Mouse (Mus musculus): ENCODE measurements around the gene Pdia6. TPM values are rescaled to one million over a fixed set of nuclear protein-coding genes. Genes with fewer than 3 reads are reported as not detected.

Pdia6 gene
- polyA plus RNA-seq, 1 experiment from 2014 or later: 280 TPM

DNA sequence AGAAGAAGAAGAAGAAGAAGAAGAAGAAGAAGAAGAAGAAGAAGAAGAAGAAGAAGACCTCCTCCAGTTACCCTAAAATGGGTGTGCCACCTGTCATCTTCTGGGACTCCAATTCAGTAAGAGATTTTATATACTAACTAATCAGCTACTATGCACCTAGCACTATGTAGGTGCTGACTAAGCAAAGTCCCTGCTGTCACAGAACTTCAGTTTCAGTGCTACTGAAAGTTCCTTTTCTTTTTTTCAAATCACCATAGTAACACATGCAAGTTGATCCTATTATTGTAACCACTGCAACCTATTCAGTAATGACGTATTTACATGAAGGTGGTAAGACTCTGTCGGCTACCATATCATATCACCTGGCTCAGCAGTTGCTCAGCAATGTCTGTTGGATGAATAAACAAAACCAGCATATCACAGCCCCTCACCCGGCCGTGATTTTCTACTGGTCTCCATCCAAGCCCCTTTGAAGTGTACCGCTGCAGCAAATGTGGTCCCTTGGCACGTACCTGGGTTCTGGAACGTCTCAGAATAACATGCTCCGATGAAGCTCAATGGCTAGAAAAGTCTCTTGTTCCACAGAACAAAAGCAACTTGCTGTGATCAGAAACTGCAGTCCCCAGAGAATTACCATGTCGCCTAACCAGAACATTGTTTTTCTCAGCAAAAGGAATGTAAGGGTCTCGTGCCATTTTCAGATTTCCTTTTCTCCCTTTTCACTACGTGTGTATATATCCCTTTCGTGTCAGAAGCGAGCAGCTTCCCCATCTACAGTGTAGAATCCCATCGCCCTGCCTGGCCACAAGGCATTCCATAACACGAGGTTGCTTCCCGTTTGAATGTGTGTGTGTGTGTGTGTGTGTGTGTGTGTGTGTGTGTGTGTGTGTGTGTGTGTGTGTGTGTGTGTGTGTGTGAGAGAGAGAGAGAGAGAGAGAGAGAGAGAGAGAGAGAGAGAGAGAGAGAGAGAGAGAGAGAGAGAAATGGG is 44.8 kb downstream of the Pdia6 start:
- no peak overlapping the region for H3K4me2 ChIP-seq
- H3K4me3 ChIP-seq (replicated peaks): no peak overlapping the region
- H3K9me3 ChIP-seq (replicated peaks): no peaks in the 10 kb centered on the region
- no peaks in the 10 kb centered on the region for H3K27me3 ChIP-seq (replicated peaks)
- ATAC-seq (ENCODE audit: low FRiP score): no peak
- WGBS: 61% methylated on average over 16 of the region's 16 CpGs
- H3K27ac ChIP-seq (replicated peaks): no peak overlapping the region
- no peak overlapping the region for H3K9ac ChIP-seq (replicated peaks)
- no peaks in the 10 kb centered on the region for H3K36me3 ChIP-seq
- H3K4me1 ChIP-seq: no peaks in the 10 kb centered on the region

DNA sequence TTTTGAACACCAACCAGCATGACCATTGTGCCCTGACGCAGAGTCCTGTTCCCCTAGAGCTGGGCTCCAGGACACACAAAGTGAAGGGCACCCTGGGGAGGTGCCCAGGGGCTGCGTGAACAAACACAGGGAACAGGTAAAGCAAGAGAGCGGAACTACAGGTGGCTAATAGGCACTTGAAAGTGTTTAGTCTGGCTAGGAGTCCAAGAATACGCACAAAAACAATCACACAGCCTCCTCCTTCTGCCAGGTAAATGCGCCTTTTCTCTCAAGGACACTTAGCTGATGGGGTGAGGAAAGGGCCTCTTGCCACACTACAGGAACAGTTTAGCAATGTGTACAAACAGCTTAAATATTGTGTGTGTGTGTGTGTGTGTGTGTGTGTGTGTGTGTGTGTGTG is 49.8 kb downstream of the Pdia6 start:
- ATAC-seq (ENCODE audit: low FRiP score): no peak
- H3K27ac ChIP-seq (replicated peaks): no peak overlapping the region
- H3K4me1 ChIP-seq: no peaks in the 10 kb centered on the region

DNA sequence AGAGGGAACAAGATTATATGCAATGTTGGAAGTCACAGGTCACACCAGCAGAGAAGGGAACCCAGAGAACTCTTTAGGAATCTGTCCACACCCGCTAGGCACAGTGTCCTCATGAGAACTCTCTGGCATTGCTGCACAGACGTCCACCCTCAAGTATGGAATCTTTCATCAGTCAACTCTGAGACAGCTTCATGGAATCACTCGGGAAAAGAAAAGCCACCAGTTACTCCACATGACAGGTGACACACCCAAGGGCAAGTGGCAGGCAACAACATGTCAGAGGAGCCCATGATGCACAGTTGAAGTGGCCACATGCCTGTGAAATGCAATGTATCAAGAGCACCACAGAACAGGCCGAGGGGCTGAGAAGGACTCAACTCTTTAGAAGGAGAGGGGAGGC is 51.6 kb downstream of the Pdia6 start:
- no peaks in the 10 kb centered on the region for H3K36me3 ChIP-seq
- 72% methylated on average over 4 of the region's 4 CpGs for WGBS
- no peak for ATAC-seq (ENCODE audit: low FRiP score)
- no peak overlapping the region for H3K9ac ChIP-seq (replicated peaks)
- H3K27ac ChIP-seq (replicated peaks): no peak overlapping the region
- H3K4me1 ChIP-seq: no peaks in the 10 kb centered on the region
- no peak overlapping the region for H3K4me3 ChIP-seq (replicated peaks)
- no peak overlapping the region for H3K4me2 ChIP-seq
- peaks cover 3% of the 10 kb centered on the region for H3K27me3 ChIP-seq (replicated peaks)
- no peaks in the 10 kb centered on the region for H3K9me3 ChIP-seq (replicated peaks)

More for the DNA sequence above, 49.8 kb downstream of the Pdia6 start:
- Histone ChIP-seq H3K27me3 (replicated peaks) (no peaks in the 10 kb centered on the region), H3K36me3 (no peaks in the 10 kb centered on the region), H3K4me3 (replicated peaks) (no peak overlapping the region), H3K9ac (replicated peaks) (no peak overlapping the region), H3K4me2 (no peak overlapping the region), H3K9me3 (replicated peaks) (no peaks in the 10 kb centered on the region)
- WGBS: 93% methylated on average over 5 of the region's 5 CpGs

DNA sequence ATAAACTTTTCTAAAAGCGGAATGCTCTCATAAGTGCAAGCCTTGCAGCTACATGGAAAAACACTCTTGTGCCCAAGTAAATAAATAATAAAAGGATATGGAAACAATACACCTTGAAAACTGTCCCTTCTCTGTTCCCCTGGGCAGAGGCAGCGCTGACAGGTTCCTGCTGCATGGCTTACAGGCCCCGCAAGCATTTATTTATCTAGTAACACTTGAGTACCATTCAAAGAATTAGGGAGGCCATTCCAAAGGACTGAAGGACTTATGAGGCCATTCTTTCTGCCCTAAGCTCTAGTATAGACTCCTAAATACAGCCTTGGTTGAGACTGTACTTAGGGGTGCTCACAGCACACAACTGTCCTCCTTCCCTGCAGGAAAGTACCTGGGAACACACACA is 52.1 kb downstream of the Pdia6 start:
- Histone ChIP-seq H3K4me1 (no peaks in the 10 kb centered on the region), H3K9me3 (replicated peaks) (no peaks in the 10 kb centered on the region), H3K27me3 (replicated peaks) (peaks cover 7% of the 10 kb centered on the region), H3K4me2 (no peak overlapping the region), H3K36me3 (no peaks in the 10 kb centered on the region), H3K27ac (replicated peaks) (no peak overlapping the region), H3K9ac (replicated peaks) (no peak overlapping the region), H3K4me3 (replicated peaks) (no peak overlapping the region)
- no peak for ATAC-seq (ENCODE audit: low FRiP score)
- 90% methylated on average over 3 of the region's 3 CpGs for WGBS

DNA sequence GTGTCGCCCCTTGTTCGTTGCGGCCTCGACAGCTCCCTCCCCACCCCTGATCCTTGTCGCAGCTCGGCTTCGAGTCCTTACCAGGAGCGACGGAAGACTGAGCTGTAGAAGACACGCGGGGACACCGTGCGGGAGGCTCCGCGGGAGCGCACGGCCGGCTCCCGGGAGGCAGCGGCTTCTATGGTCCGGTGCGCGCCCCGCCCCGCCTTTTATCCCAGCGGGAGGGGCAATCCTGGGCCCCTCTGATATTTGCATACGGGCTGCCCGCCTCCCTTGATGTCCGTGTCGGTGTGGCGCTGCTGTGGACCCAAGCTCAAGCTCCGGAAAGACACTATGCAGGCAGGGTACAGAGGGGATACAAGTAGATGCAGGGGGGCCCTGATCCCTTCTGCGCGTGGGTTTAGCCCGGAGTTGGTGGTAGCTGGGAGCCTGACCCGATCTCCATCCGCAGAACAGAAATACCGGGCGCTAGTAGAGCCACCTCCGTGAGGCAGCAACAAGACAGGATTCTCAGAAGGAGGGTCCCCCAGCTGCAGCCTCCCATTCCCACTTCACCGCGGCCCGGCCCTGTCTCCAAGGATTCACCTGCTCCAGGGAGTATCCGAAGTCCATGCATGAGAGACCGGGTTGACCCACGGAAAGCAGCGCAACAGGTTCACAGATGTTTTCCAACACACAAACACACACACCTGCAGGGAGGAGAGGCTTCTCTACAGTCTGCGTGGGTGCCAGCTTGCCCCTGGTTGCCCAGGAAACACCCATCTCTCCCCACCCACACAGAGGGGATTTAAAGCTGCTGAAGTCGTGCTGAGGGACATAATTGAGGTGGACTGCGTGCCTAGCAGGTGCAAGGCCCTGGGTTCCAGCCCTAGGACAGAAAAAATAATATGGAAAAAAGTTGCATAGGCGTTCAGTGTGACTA is 58.5 kb downstream of the Pdia6 start:
- peak overlapping the region; percentile 45 for H3K9ac ChIP-seq (replicated peaks)
- no peaks in the 10 kb centered on the region for H3K36me3 ChIP-seq
- H3K4me1 ChIP-seq: peaks cover 14% of the 10 kb centered on the region
- H3K9me3 ChIP-seq (replicated peaks): no peaks in the 10 kb centered on the region
- no peak overlapping the region for H3K27ac ChIP-seq (replicated peaks)
- peak; percentile 74 for ATAC-seq (ENCODE audit: low FRiP score)
- 3% methylated on average over 51 of the region's 51 CpGs for WGBS
- H3K27me3 ChIP-seq (replicated peaks): peaks cover 29% of the 10 kb centered on the region
- peak overlapping the region; percentile 43 for H3K4me3 ChIP-seq (replicated peaks)
- H3K4me2 ChIP-seq: peak overlapping the region; percentile 91

DNA sequence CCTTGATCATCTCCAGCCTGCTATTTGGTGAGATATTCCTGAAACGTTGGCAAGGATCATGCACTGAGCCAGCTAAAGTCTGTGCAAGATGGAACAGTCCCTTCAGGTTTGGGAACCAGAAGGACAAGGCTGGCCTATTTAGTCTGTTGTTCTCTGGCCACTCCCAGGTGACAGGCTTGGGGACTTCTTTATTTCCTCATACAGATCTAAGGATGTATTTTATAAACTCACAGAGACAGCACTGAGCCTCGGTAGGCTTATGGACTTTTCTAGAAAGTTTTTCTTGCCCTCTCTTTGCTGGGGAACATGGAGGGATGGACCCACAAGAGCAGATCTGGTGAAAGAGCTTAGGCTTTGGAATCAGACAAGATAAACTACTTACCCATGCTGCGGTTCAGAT is 62.9 kb downstream of the Pdia6 start, which contains the start of gene Atp6v1c2:
Gene Atp6v1c2, minus strand, starts transcription at position 101 of the 400 bp plus-strand sequence.
- H3K4me2 ChIP-seq: no peak within 1 kb of the TSS
- ATAC-seq (ENCODE audit: low FRiP score): no peak
- WGBS: 80% methylated on average over 3 of the region's 3 CpGs
- H3K27me3 ChIP-seq (replicated peaks): peaks cover 13% of the 10 kb centered on the region
- no peaks in the 10 kb centered on the region for H3K36me3 ChIP-seq
- no peaks in the 10 kb centered on the region for H3K9me3 ChIP-seq (replicated peaks)
- H3K9ac ChIP-seq (replicated peaks): no peak within 1 kb of the TSS
- H3K4me1 ChIP-seq: peaks cover 11% of the 10 kb centered on the region
- H3K4me3 ChIP-seq (replicated peaks): no peak within 1 kb of the TSS
- no peak within 1 kb of the TSS for H3K27ac ChIP-seq (replicated peaks)

DNA sequence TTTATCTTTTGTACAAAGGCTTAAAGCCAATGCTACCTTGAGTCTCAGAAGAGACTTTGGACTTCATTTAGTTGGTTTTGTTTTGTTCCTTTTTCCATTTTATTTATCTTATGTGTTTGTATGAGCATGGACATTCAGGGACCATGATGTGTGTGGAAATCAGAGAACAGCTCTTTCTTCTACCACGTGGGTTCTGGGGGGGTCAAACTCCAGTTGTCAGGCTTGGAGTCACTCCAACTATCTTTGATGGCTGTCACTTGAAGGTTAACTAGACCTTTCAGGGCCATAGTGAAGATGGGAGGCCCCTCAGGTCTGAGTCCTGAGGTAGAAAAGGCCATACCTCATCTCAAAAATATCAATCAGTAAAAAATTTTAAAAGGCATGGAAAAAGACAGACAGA is 67.1 kb downstream of the Pdia6 start:
- no peak for ATAC-seq (ENCODE audit: low FRiP score)
- no peak overlapping the region for H3K4me3 ChIP-seq (replicated peaks)
- H3K9ac ChIP-seq (replicated peaks): no peak overlapping the region
- WGBS: 29% methylated on average over 1 of the region's 1 CpGs
- H3K4me1 ChIP-seq: no peaks in the 10 kb centered on the region
- no peak overlapping the region for H3K4me2 ChIP-seq
- H3K27ac ChIP-seq (replicated peaks): no peak overlapping the region
- H3K9me3 ChIP-seq (replicated peaks): no peaks in the 10 kb centered on the region
- H3K27me3 ChIP-seq (replicated peaks): no peaks in the 10 kb centered on the region
- H3K36me3 ChIP-seq: no peaks in the 10 kb centered on the region

Other genes starting within 250 kb of the Pdia6 start
- gene Kcnf1, start 89.7 kb upstream of the Pdia6 start, polyA plus RNA-seq (2015; fragmentation: Nextera tagmentation; extraction: Ambion mirVana): 2.7 and 4.2 TPM in 2 replicates
- 0.41 and 0.43 TPM in 2 replicates for gene Atp6v1c2, start 62.8 kb downstream of the Pdia6 start, polyA plus RNA-seq (2015; fragmentation: Nextera tagmentation; extraction: Ambion mirVana)
- 20.2 and 21.6 TPM in 2 replicates for gene Nol10, start 81.9 kb downstream of the Pdia6 start, polyA plus RNA-seq (2015; fragmentation: Nextera tagmentation; extraction: Ambion mirVana)